Mouse (Mus musculus): ENCODE results near the gene Zeb2. TPM values are rescaled to one million over a fixed set of nuclear protein-coding genes. Genes with fewer than 3 reads are reported as not detected.

Gene Zeb2
- polyA plus RNA-seq, 1 experiment, result 59.0 TPM

DNA sequence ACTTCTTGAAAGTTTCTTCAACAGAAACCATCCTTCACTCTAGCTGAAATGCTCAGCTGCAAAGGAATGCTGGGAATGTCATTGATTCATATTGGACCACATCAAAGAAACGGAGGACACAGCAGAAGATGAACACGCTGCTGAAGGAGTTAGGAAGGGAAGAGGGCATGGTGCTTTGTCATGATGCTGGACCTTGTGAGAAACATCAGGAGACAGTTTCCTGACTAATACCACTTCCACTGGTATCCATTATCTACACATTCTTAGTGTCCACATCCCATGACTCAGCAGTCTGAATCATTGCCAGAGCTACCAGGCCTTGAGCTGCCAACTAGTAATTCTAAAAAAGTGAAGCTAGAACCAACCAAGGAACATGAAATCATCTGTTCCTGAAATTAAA, 148.0 kb downstream of the Zeb2 start:
- 70% methylated on average over 2 of the region's 2 CpGs for WGBS
- no peak for DNase-seq

GRCm38 (mm10) chr2:44965834-44966555, 151.2 kb downstream of the Zeb2 start:
- no peak for DNase-seq
- TF ChIP-seq POLR2A (IDR thresholded peaks at IDR 0.05; ENCODE audit: borderline replicate concordance, extremely low read depth, low read depth, low read length) (no peak), CTCF (IDR thresholded peaks at IDR 0.05; ENCODE audit: insufficient read depth, low read length) (no peak)
- 53% methylated on average over 2 of the region's 2 CpGs for WGBS
- Histone ChIP-seq H3K4me1 (ENCODE audit: control insufficient read depth, insufficient read depth, low read length) (no peaks in the 10 kb centered on the region), H3K4me3 (replicated peaks; ENCODE audit: extremely low read depth, low read depth, low read length) (no peak overlapping the region)

More for the DNA sequence above, 148.0 kb downstream of the Zeb2 start:
- H3K4me1 ChIP-seq (ENCODE audit: control insufficient read depth, insufficient read depth, low read length), result no peaks in the 10 kb centered on the region
- H3K4me3 ChIP-seq (replicated peaks; ENCODE audit: extremely low read depth, low read depth, low read length), result no peak overlapping the region
- TF ChIP-seq CTCF (IDR thresholded peaks at IDR 0.05; ENCODE audit: insufficient read depth, low read length) (no peak), POLR2A (IDR thresholded peaks at IDR 0.05; ENCODE audit: borderline replicate concordance, extremely low read depth, low read depth, low read length) (no peak)

DNA sequence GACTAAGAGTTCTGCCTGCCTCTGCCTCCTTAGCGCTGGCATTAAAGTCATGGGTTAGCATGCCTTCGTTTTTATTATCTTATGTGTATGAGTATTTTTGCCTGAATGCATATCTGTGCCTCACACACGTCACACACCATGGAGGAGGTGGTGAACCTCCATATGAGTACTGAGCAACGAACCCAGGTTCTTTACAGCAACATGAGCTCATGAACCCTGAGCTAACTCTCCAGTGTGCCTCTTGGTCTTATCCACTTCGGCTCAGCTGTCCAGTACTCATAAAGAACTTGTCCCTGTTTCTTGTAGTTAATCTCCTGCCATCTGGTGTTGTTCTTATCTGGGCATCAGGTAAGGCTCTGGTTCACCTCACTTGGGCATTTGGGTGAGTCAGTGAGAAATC, 154.6 kb downstream of the Zeb2 start:
- 93% methylated on average over 5 of the region's 5 CpGs for WGBS
- no peak for DNase-seq
- TF ChIP-seq POLR2A (IDR thresholded peaks at IDR 0.05; ENCODE audit: borderline replicate concordance, extremely low read depth, low read depth, low read length), result no peak
- TF ChIP-seq CTCF (IDR thresholded peaks at IDR 0.05; ENCODE audit: insufficient read depth, low read length), result no peak
- Histone ChIP-seq H3K4me1 (ENCODE audit: control insufficient read depth, insufficient read depth, low read length) (no peaks in the 10 kb centered on the region), H3K4me3 (replicated peaks; ENCODE audit: extremely low read depth, low read depth, low read length) (no peak overlapping the region)

- Histone ChIP-seq H3K4me1 (ENCODE audit: control insufficient read depth, insufficient read depth, low read length) (no peaks in the 10 kb centered on the region), H3K4me3 (replicated peaks; ENCODE audit: extremely low read depth, low read depth, low read length) (no peak overlapping the region)
- WGBS, result 72% methylated on average over 4 of the region's 4 CpGs
- TF ChIP-seq POLR2A (IDR thresholded peaks at IDR 0.05; ENCODE audit: borderline replicate concordance, extremely low read depth, low read depth, low read length), result no peak
- no peak for TF ChIP-seq CTCF (IDR thresholded peaks at IDR 0.05; ENCODE audit: insufficient read depth, low read length)
- DNase-seq, result no peak
Measured at GRCm38 (mm10) chr2:44961192-44961591, 156.0 kb downstream of the Zeb2 start.

DNA sequence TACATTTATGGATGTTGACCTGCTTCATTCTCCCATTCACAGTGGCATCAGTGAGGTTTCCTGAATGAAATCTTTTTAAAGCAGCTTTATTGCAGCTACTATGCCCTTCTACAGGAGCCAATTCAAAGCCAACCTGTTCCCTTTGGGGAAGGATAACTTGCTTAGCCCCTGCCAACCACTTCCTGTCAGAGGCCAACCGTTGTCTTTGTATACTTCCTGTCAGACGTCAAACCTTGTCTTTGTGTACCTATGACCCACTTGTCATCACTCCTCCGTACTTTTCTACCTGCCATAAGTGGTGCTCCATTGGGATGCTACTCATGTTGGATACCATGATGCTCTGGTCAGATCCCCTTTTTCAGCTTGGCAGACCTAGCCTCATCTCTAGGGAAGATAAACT, 156.6 kb downstream of the Zeb2 start:
- TF ChIP-seq CTCF (IDR thresholded peaks at IDR 0.05; ENCODE audit: insufficient read depth, low read length) (no peak), POLR2A (IDR thresholded peaks at IDR 0.05; ENCODE audit: borderline replicate concordance, extremely low read depth, low read depth, low read length) (no peak)
- Histone ChIP-seq H3K4me1 (ENCODE audit: control insufficient read depth, insufficient read depth, low read length) (no peaks in the 10 kb centered on the region), H3K4me3 (replicated peaks; ENCODE audit: extremely low read depth, low read depth, low read length) (no peak overlapping the region)
- WGBS, result 38% methylated on average over 3 of the region's 3 CpGs
- no peak for DNase-seq

DNA sequence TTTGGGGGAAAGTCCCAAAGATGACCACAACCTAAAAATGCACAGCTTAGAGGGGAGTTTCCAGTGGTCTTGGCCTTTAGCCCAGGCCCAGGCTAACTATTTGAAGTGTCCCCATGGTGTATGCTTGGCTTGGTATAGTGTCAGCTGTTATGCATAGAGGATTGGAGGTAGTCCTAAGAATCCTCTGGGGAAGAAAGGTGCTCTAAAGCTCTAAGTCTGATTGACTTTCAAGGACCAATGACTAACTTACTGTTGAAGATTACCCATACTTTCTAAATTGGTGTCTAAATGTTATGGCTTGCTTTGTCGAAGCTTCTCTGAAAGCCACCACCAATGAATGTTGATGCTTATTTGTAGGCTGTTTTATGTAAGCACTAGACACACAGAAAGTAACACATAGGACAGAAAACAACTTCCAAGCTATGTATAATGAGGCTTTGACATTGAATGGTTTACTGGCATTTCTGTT, 159.8 kb downstream of the Zeb2 start:
- H3K4me1 ChIP-seq (ENCODE audit: control insufficient read depth, insufficient read depth, low read length), result peaks cover 6% of the 10 kb centered on the region; the same call in 1 of the 2 replicates
- no peak for TF ChIP-seq CTCF (IDR thresholded peaks at IDR 0.05; ENCODE audit: insufficient read depth, low read length)
- no peak for TF ChIP-seq POLR2A (IDR thresholded peaks at IDR 0.05; ENCODE audit: borderline replicate concordance, extremely low read depth, low read depth, low read length)
- H3K4me3 ChIP-seq (replicated peaks; ENCODE audit: extremely low read depth, low read depth, low read length), result no peak overlapping the region
- DNase-seq, result no peak
- 92% methylated on average over 1 of the region's 1 CpGs for WGBS

DNA sequence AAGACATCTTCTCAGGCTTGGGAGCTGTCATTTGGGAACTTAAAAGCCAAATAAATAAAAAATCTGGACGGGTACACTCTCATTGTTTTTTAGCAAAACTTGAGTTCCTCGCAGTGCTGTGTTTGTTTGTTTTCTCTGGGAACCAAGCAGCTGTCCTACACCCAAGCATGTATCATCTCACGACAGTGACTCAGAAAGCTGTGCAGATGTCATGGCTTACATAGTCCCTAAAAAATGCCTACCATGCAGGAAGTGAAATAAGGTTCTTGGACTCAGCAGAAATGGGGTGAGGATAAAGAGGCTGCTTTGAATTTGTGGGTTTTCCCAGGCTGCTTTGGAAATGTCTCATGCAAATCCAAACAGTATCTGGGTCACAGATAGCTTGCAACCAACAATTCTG, 161.0 kb downstream of the Zeb2 start:
- no peak for DNase-seq

DNA sequence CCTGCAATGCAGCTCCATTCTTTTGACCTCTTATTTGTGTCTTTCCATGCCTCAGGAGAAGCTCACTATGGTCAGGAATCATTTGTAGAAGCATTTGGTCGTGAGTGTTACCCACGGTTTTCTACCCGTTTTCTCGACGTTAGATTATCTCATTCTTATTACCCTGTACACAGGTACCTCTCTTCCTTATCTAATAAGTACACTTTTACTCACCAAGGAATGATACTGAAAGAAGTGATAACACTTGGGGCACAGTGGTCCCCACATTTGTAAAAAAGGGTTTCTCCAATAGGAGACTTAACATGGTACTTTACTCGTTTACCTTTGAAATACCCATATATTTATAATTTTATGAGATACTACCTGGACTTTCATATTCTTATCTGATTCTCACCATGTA, 161.7 kb downstream of the Zeb2 start:
- no peak overlapping the region for H3K4me3 ChIP-seq (replicated peaks; ENCODE audit: extremely low read depth, low read depth, low read length)
- DNase-seq, result no peak
- TF ChIP-seq POLR2A (IDR thresholded peaks at IDR 0.05; ENCODE audit: borderline replicate concordance, extremely low read depth, low read depth, low read length) (no peak), CTCF (IDR thresholded peaks at IDR 0.05; ENCODE audit: insufficient read depth, low read length) (no peak)
- peaks cover 6% of the 10 kb centered on the region; the same call in 1 of the 2 replicates for H3K4me1 ChIP-seq (ENCODE audit: control insufficient read depth, insufficient read depth, low read length)
- WGBS, result 85% methylated on average over 6 of the region's 6 CpGs

More for the DNA sequence above, 161.0 kb downstream of the Zeb2 start:
- TF ChIP-seq POLR2A (IDR thresholded peaks at IDR 0.05; ENCODE audit: borderline replicate concordance, extremely low read depth, low read depth, low read length) (no peak), CTCF (IDR thresholded peaks at IDR 0.05; ENCODE audit: insufficient read depth, low read length) (no peak)
- WGBS, result 36% methylated on average over 3 of the region's 3 CpGs
- Histone ChIP-seq H3K4me3 (replicated peaks; ENCODE audit: extremely low read depth, low read depth, low read length) (no peak overlapping the region), H3K4me1 (ENCODE audit: control insufficient read depth, insufficient read depth, low read length) (peaks cover 6% of the 10 kb centered on the region; the same call in 1 of the 2 replicates)

- Histone ChIP-seq H3K4me3 (replicated peaks; ENCODE audit: extremely low read depth, low read depth, low read length) (no peak overlapping the region), H3K4me1 (ENCODE audit: control insufficient read depth, insufficient read depth, low read length) (peaks cover 6% of the 10 kb centered on the region; the same call in 1 of the 2 replicates)
- DNase-seq, result no peak
- WGBS, result 78% methylated on average over 1 of the region's 1 CpGs
- no peak for TF ChIP-seq POLR2A (IDR thresholded peaks at IDR 0.05; ENCODE audit: borderline replicate concordance, extremely low read depth, low read depth, low read length)
Measured at GRCm38 (mm10) chr2:44954180-44954579, 163.0 kb downstream of the Zeb2 start.

GRCm38 (mm10) chr2:44952830-44953422, 164.3 kb downstream of the Zeb2 start:
- H3K4me3 ChIP-seq (replicated peaks; ENCODE audit: extremely low read depth, low read depth, low read length), result no peak overlapping the region
- TF ChIP-seq POLR2A (IDR thresholded peaks at IDR 0.05; ENCODE audit: borderline replicate concordance, extremely low read depth, low read depth, low read length), result no peak
- no peak for TF ChIP-seq CTCF (IDR thresholded peaks at IDR 0.05; ENCODE audit: insufficient read depth, low read length)
- H3K4me1 ChIP-seq (ENCODE audit: control insufficient read depth, insufficient read depth, low read length), result peaks cover 6% of the 10 kb centered on the region; the same call in 1 of the 2 replicates
- DNase-seq, result no peak
- 26% methylated on average over 6 of the region's 6 CpGs for WGBS
